Mouse (Mus musculus) left cerebral cortex, adult 2 months (tissue): ENCODE measurements around the gene Rnf151. TPM values are rescaled to one million over a fixed set of nuclear protein-coding genes. Genes with fewer than 3 reads are reported as not detected.

Experiments
- DNase-seq, 2 experiments: peaks; one replicate each; pipeline ENCODE4 v3.0.0; 2021 to 2022; ENCODE audit warnings: low spot score in 2 of 2, mixed read lengths in 1 of 2; ENCODE audit errors: extremely low spot score in 1 of 2
- H3K27ac ChIP-seq: fragments of 200-600 bp; 2 replicates; pipeline ENCODE4 v1.8.1; 2022
- H3K4me3 ChIP-seq: fragments of 200-600 bp; 2 replicates; pipeline ENCODE4 v1.8.1; 2022
- CTCF ChIP-seq: fragments of 200-600 bp; IDR thresholded peaks from 2 replicates; pipeline ENCODE4 v1.8.1; 2022; ENCODE audit warnings: antibody characterized with exemption, mild to moderate bottlenecking, moderate library complexity
- intact Hi-C: fragments of 180-260 bp; cut with DNase I; formaldehyde crosslinking; loops from one replicate; pipeline ENCODE4 v1.15.1; 2025
- long read RNA-seq, 2 experiments: library from polyadenylated mRNA; stranded (forward); transcript quantifications; one replicate each; pipeline ENCODE4 v2.0.0; 2021; ENCODE audit warnings: borderline mapping rate in 2 of 2
- total RNA-seq, 2 experiments: library from RNA; stranded (reverse); gene quantifications; 2 replicates each; pipeline ENCODE4 v1.2.3; 2021

Rnf151 gene
- total RNA-seq: 1 to 10 TPM in 1 of 2 experiments, not detected in 1; 1.1 TPM
- long read RNA-seq, experiment 1: 0 reads
- long read RNA-seq, experiment 2: 0 reads

DNA sequence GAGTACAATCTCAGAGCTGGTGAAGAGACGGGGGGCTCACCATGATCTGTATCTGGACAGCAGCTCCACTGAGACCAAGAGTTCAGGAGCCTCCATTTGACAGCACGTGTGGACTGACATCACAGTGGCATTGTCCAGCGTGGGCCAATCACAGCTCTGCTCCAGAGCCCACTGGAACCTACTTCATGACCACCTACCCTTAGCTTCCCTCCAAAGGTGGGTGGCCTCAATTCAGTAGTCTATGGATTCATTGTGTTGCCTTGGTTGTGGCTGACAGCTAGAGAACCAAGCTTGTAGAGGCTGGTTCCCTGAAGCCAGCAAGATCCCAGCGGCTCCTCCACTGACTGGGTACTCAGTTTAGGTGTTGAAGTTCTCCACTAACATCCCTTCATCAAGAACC lies at the start of gene Rnf151, which contains the start of gene Rps2:
Rnf151 (minus strand) TSS at position 121 of the 400 bp plus-strand sequence.
Rps2 (plus strand) TSS at position 174 of the 400 bp plus-strand sequence.
- DNase-seq: no peak
- TF ChIP-seq CTCF: no peak
- intact Hi-C loops: no loop called here
- Histone ChIP-seq H3K27ac (no peak within 1 kb of the TSS), H3K4me3 (peak within 1 kb of the TSS; percentile 77; the same call in 1 of the 2 replicates)

DNA sequence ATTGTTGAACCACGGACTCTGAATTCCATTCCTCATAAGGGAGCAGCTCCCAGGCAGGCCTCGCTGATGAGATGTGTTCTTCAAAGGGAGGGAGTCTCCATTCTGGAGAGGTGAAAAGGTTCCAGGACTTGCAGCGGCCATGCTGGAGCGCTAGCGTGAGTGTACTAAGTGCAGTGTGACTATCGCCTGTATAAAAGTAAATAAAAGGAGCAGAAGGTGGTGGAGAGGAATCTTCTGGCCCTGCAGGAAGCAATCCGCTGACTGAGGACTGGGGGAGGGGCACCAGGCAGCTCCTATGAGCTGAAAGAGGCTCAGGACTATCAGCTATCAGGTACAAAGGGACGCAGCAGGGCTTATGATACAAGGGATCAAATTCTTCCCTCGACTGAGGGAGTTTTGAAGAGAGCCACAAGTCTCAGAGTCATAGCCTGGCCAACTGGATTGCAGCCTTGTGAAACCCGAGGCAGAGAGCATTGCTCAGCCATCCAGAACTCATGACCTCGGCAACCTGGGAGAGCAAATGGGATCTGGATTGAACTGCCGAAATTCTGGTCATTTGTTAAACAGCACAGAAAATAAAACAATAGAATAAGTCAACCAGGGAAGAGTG lies 48.5 kb upstream of the Rnf151 start:
- no peak for DNase-seq
- H3K27ac ChIP-seq: no peak overlapping the region
- H3K4me3 ChIP-seq: no peak overlapping the region
- intact Hi-C loops: no loop called here
- TF ChIP-seq CTCF: no peak

DNA sequence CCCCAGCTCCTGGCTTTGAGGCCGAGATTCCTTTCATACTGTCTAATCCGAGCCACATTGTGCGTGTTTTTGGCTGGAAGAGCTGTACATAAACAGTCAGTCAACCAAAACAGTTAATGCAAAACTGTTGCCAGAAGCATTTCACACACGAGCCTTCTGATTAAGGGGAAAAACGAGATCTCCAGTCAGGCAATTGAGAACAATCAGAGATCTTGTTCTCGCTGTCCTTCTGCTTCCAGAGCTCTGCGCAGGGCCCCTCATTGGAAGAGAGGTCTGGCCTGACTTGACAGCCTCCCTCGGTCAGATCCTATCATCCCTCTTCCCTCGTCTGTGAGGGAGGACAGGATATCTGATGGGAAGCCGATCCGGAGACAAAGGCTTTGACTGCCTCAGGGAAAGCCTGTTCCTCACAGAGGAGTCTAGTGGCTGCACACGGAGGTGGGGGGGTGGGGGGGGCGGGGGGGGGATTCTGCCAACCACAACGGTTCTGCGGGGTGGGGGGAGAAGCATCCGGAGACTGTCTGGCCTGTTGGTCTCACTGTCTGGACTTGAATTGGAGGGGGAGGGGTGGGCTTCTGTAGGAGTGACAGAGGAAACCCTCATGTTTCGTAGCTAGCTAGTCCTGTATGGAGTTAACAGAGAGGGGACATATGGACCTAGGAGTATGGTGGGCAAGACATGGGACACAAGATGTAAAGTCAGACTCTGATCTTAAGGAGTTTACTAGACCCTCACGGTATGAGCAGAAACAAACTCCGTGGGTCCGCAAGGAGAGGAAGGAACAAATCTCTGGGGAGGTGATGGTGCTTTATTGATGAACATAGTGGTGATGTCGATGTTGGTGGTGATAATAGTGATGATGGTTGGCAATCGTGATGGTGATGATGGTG lies 47.4 kb upstream of the Rnf151 start:
- Histone ChIP-seq H3K27ac (no peak overlapping the region), H3K4me3 (no peak overlapping the region)
- no peak for DNase-seq
- intact Hi-C loops: no loop called here
- TF ChIP-seq CTCF: no peak

DNA sequence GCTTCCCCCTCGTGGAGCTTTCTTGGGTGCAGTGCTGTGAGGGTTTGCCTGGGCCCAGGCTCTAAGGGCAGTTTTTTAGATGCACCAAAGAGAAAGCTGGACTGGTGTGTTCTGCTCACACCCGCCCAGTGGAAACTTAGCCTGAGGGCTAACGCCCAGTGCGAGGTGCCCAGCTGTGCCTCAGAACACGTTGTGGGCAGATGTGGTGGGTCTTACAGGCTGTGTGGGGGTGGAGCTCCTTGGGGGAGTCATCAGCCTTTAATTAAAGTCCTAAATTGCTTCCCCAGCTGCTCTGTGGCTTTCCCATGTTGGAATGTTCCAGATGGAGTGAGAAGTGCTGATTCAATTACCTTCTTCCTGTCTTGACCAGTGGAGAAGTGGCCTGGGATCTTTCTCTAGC lies 43.3 kb upstream of the Rnf151 start:
- Histone ChIP-seq H3K4me3 (no peak overlapping the region), H3K27ac (no peak overlapping the region)
- intact Hi-C loops: no loop called here
- DNase-seq: no peak
- no peak for TF ChIP-seq CTCF

DNA sequence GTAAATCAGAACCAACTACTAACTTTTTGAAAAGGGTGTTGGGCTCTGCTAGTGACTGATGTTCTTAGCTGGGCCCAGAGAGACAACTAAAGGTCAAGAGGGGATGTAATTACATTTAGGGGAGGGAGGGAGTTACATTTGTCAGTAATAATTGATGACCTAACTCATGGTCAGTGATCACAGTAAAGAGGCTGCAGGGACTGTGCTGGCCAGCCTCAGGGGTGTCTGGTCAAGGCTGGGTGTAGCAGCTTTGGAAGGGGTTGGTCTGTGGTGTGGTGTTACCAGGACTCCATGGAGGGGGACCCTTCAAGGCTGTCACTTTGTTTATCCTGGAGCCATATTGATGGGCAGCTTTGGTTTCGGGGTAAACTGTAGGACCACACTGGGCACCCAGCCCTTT lies 39.5 kb upstream of the Rnf151 start:
- DNase-seq: no peak
- intact Hi-C loops: no loop called here
- H3K27ac ChIP-seq: no peak overlapping the region
- TF ChIP-seq CTCF: no peak
- no peak overlapping the region for H3K4me3 ChIP-seq

DNA sequence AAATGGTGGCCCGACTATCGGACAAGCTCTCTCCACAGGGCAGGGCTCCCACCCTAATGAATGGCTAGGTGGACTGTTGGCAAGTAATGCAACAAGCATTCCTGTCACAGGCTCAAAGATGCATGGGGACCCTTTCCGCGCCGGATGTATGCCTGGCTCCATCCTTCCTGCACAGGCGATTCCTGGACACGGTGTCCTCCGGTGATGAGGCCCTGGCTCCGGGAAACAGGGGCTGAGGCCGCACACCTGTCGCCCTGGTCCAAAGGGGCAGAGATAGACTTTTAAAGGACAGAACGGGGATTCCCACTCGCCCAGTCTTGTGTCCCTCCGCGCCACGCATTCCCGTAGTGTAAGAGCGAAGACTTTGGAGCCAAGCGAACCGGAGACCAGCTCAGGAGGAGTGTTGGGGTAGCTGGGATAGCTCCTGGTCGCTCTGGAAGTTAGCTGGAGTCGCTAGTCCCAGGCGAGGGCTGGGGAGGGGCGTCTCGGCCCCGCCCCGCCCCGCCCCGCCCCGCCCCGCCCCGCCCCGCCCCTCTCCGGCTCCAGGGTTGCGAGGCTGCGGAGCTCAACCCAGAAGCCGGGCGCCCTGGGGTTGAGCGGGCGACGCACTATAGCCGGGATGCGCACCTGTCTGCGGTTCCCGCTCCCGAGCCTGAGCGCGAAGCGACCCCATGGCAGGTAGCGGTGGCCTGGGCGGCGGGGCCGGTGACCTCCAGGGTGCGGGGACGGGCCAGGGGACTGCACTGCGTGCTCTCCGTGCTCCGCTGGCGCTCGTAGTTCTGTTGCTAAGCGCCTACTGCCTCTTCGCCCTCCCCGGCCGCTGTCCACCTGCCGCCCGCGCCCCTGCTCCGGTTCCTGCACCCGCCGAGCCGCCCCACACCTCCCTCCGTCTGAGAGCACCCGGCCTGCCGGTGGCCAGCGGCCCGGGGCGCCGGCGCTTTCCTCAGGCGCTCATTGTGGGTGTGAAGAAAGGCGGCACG lies 34.8 kb upstream of the Rnf151 start, which contains the start of gene Hs3st6:
Hs3st6 (plus strand) TSS at position 574 of the 980 bp plus-strand sequence.
- DNase-seq: no peak
- Histone ChIP-seq H3K27ac (no peak within 1 kb of the TSS), H3K4me3 (peak within 1 kb of the TSS; percentile 41)
- no peak for TF ChIP-seq CTCF
- intact Hi-C loops: no loop called here

DNA sequence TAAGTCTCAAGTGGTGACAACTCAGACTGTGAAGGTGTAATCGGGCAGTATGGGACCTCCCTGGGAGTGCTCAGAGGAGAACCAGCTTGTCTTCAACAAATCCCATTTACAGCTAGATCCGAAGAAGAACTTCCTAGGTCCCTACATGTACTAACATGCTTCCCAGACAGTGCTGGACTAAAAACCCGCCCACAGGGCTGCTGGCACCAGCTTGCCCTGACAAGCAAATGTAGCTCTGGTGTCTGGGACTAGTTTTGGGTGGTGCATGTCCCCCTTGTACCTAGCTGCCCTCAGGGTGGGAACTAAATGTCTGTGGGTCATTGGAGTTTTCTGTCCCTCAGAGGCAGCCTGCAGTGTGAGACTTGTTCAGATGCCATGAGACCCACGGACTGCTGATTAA lies 33.7 kb upstream of the Rnf151 start:
- Histone ChIP-seq H3K4me3 (no peak overlapping the region), H3K27ac (no peak overlapping the region)
- no peak for DNase-seq
- no peak for TF ChIP-seq CTCF
- intact Hi-C loops: no loop called here

DNA sequence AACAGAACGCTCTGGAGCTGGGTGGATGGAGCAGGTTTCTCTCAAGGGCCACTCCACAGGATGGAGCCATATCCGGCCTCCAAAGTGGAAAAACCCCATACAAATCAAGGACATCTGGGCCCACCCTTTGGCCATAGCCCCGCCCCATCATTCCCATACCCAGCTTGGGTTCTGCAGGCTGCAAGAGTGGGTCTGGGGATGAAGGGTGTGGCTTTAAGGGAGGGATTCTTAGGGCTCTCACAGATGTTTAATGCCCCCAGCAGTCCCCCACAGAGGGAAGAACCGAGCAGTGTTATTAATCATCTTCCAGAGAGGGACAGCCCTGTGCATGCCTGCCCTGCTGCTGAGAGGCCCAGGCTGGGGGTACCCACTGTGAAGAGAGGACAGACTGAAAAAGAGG lies 29.1 kb upstream of the Rnf151 start:
- no peak overlapping the region for H3K27ac ChIP-seq
- DNase-seq: no peak
- intact Hi-C loops: loop anchor here (5.0 kb wide), 1 partner anchor 135 kb away; no protein-coding TSS in a partner anchor
- no peak overlapping the region for H3K4me3 ChIP-seq
- TF ChIP-seq CTCF: no peak

DNA sequence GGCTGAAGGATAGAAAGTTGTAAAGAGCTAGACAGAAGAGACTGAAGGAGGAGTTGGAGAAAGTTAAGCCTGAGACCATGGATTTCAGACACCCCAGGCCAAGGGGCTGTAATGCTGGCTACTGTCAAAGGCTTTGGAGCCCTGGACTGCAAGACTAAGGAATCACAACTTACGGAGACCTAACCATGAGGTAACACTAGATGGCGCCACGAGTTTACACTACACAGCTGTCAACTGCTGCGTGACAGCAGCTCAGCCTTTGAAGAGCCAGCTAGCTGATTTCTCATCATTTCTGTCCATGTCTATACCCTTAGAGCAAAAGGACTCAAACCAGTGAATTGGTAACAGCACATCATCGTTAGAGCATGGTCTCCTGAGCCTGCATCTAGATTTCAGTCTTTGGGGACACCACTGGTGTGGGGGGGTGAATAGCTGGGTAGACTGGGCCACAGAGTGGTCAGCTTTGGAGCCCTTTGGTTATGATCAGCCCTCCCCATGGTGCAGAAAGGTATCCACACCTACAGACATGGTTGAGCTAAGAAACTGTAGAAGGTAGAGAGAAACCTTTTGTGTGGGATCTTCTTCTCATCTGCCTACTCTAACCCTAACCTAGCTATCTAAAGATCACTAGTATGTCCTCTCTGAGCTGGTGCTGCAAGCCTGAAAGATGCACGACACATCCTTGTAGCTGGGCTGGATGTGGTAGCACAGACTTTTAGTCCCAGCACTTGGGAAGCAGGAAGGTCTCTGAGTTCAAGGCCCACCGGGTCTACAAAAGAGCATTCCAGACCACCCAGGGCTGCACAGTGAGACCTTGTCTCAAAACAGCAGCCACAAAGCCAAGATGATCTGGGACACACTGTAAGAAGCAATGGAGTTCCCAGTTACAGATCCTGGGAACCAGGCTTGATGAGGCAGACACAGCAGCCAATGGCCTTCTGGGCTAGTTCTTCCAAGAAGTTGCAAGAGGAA lies 27.9 kb upstream of the Rnf151 start:
- intact Hi-C loops: loop anchor here (1.0 to 5.0 kb wide), 2 partner anchors 72 to 136 kb away; no protein-coding TSS in a partner anchor

DNA sequence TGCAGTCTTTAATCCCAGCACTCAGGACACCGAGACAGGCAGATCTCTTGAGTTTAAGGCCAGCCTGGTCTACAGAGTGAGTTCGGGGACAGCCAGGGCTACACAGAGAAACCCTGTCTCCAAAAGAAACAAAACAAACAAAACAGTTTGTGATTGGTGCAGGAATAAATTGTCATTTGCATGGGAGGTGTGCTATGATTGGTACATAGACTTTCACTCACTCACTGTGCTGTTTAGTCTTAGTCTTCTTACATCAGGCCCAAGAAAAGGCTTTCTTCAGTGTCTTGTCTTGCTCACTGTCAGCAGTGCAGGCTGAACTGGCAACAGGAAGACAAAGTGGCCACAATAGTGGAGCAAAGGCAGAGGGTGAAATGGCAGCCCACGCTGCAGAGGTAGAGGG lies 26.5 kb upstream of the Rnf151 start:
- Histone ChIP-seq H3K27ac (no peak overlapping the region), H3K4me3 (no peak overlapping the region)
- intact Hi-C loops: no loop called here
- no peak for DNase-seq
- TF ChIP-seq CTCF: no peak

More for the DNA sequence above, 27.9 kb upstream of the Rnf151 start:
- TF ChIP-seq CTCF: peak; percentile 94
- DNase-seq: peak; percentile 80 to 84
- H3K4me3 ChIP-seq: no peak overlapping the region
- no peak overlapping the region for H3K27ac ChIP-seq
